Mouse (Mus musculus): ENCODE measurements around the gene Bcas2. TPM values are rescaled to one million over a fixed set of nuclear protein-coding genes. Genes with fewer than 3 reads are reported as not detected.
"Not testable (repeated sequence)": the region's sequence is repeated elsewhere in the genome, so short reads cannot be mapped to it uniquely, and the experiment has no call there.

The Bcas2 gene
- polyA plus RNA-seq, 1 experiment from 2014 or later = 192 TPM

GRCm38 (mm10) chr3:103169771-103170170 lies 1.7 kb upstream of the Bcas2 start:
- Histone ChIP-seq H3K27me3 (ENCODE audit: insufficient read depth, low read length) (no peaks in the 10 kb centered on the region), H3K36me3 (ENCODE audit: insufficient read depth) (peaks cover 17% of the 10 kb centered on the region), H3K9ac (no peak overlapping the region), H3K9me3 (ENCODE audit: low read depth, low read length) (no peaks in the 10 kb centered on the region), H3K4me3 (ENCODE audit: low read depth, low read length) (no peak overlapping the region), H3K27ac (ENCODE audit: low read depth) (no peak overlapping the region), H3K4me2 (no peak overlapping the region), H3K4me1 (ENCODE audit: insufficient read depth) (peaks cover 8% of the 10 kb centered on the region)
- peak; percentile 92 for DNase-seq
- ATAC-seq (ENCODE audit: insufficient read depth) = no peak
- 21% methylated on average over 4 of the region's 4 CpGs for WGBS
- peak; percentile 74 for TF ChIP-seq CTCF (IDR thresholded peaks at IDR 0.05; ENCODE audit: low read depth)

- peak overlapping the region; percentile 91 for H3K9ac ChIP-seq
- peak overlapping the region; percentile 79 for H3K4me2 ChIP-seq
- ATAC-seq (ENCODE audit: insufficient read depth) (no peak), DNase-seq (peak; percentile 40)
- H3K36me3 ChIP-seq (ENCODE audit: insufficient read depth) = peaks cover 44% of the 10 kb centered on the region
- TF ChIP-seq CTCF (IDR thresholded peaks at IDR 0.05; ENCODE audit: low read depth) = no peak
- H3K4me3 ChIP-seq (ENCODE audit: low read depth, low read length) = peak overlapping the region; percentile 91
- WGBS = 21% methylated on average over 5 of the region's 5 CpGs
- H3K4me1 ChIP-seq (ENCODE audit: insufficient read depth) = peaks cover 8% of the 10 kb centered on the region
- no peaks in the 10 kb centered on the region for H3K27me3 ChIP-seq (ENCODE audit: insufficient read depth, low read length)
- no peak overlapping the region for H3K27ac ChIP-seq (ENCODE audit: low read depth)
- H3K9me3 ChIP-seq (ENCODE audit: low read depth, low read length) = no peaks in the 10 kb centered on the region
These were observed 1.2 kb downstream of the Bcas2 start for GRCm38 (mm10) chr3:103172615-103173014.

GRCm38 (mm10) chr3:103176740-103177139 lies 5.3 kb downstream of the Bcas2 start:
- peaks cover 4% of the 10 kb centered on the region; the same call in 1 of the 2 replicates for H3K4me1 ChIP-seq (ENCODE audit: insufficient read depth)
- TF ChIP-seq CTCF (IDR thresholded peaks at IDR 0.05; ENCODE audit: low read depth) = no peak

GRCm38 (mm10) chr3:103179527-103179926 lies 8.1 kb downstream of the Bcas2 start:
- no peaks in the 10 kb centered on the region for H3K27me3 ChIP-seq (ENCODE audit: insufficient read depth, low read length)
- no peak overlapping the region for H3K4me3 ChIP-seq (ENCODE audit: low read depth, low read length)
- H3K36me3 ChIP-seq (ENCODE audit: insufficient read depth) = peaks cover 45% of the 10 kb centered on the region
- no peak for DNase-seq
- H3K27ac ChIP-seq (ENCODE audit: low read depth) = no peak overlapping the region
- H3K9ac ChIP-seq = no peak overlapping the region
- TF ChIP-seq CTCF (IDR thresholded peaks at IDR 0.05; ENCODE audit: low read depth) = no peak
- whole genome bisulfite sequencing = 91% methylated on average over 9 of the region's 9 CpGs
- no peak for ATAC-seq (ENCODE audit: insufficient read depth)
- H3K4me2 ChIP-seq = no peak overlapping the region
- no peaks in the 10 kb centered on the region for H3K9me3 ChIP-seq (ENCODE audit: low read depth, low read length)
- no peaks in the 10 kb centered on the region for H3K4me1 ChIP-seq (ENCODE audit: insufficient read depth)

More at GRCm38 (mm10) chr3:103176740-103177139, 5.3 kb downstream of the Bcas2 start:
- ATAC-seq (ENCODE audit: insufficient read depth) (no peak), DNase-seq (no peak)
- Histone ChIP-seq H3K9ac (no peak overlapping the region), H3K9me3 (ENCODE audit: low read depth, low read length) (no peaks in the 10 kb centered on the region), H3K4me2 (no peak overlapping the region), H3K36me3 (ENCODE audit: insufficient read depth) (peaks cover 60% of the 10 kb centered on the region), H3K4me3 (ENCODE audit: low read depth, low read length) (no peak overlapping the region), H3K27me3 (ENCODE audit: insufficient read depth, low read length) (no peaks in the 10 kb centered on the region), H3K27ac (ENCODE audit: low read depth) (no peak overlapping the region)
- WGBS = 85% methylated on average over 4 of the region's 4 CpGs

- Histone ChIP-seq H3K4me3 (ENCODE audit: low read depth, low read length) (no peak overlapping the region), H3K9me3 (ENCODE audit: low read depth, low read length) (no peaks in the 10 kb centered on the region), H3K9ac (no peak overlapping the region), H3K27ac (ENCODE audit: low read depth) (no peak overlapping the region), H3K36me3 (ENCODE audit: insufficient read depth) (peaks cover 30% of the 10 kb centered on the region), H3K4me1 (ENCODE audit: insufficient read depth) (no peaks in the 10 kb centered on the region), H3K27me3 (ENCODE audit: insufficient read depth, low read length) (no peaks in the 10 kb centered on the region), H3K4me2 (no peak overlapping the region)
- ATAC-seq (ENCODE audit: insufficient read depth) (no peak), DNase-seq (peak; percentile 7)
- WGBS = 34% methylated on average over 4 of the region's 4 CpGs
- peak; percentile 42 for TF ChIP-seq CTCF (IDR thresholded peaks at IDR 0.05; ENCODE audit: low read depth)
These were observed 9.7 kb downstream of the Bcas2 start for GRCm38 (mm10) chr3:103181171-103181570.

GRCm38 (mm10) chr3:103182821-103183220 lies 11.4 kb downstream of the Bcas2 start:
- DNase-seq (no peak), ATAC-seq (ENCODE audit: insufficient read depth) (no peak)
- Histone ChIP-seq H3K4me2 (no peak overlapping the region), H3K4me1 (ENCODE audit: insufficient read depth) (no peaks in the 10 kb centered on the region), H3K9ac (no peak overlapping the region), H3K27ac (ENCODE audit: low read depth) (no peak overlapping the region), H3K4me3 (ENCODE audit: low read depth, low read length) (no peak overlapping the region), H3K27me3 (ENCODE audit: insufficient read depth, low read length) (no peaks in the 10 kb centered on the region), H3K36me3 (ENCODE audit: insufficient read depth) (peaks cover 14% of the 10 kb centered on the region), H3K9me3 (ENCODE audit: low read depth, low read length) (no peaks in the 10 kb centered on the region)
- TF ChIP-seq CTCF (IDR thresholded peaks at IDR 0.05; ENCODE audit: low read depth) = no peak
- 68% methylated on average over 14 of the region's 14 CpGs for WGBS

GRCm38 (mm10) chr3:103184467-103184866 lies 13.0 kb downstream of the Bcas2 start:
- ATAC-seq (ENCODE audit: insufficient read depth); H3K27me3 ChIP-seq (ENCODE audit: insufficient read depth, low read length); DNase-seq; H3K9me3 ChIP-seq (ENCODE audit: low read depth, low read length); H3K36me3 ChIP-seq (ENCODE audit: insufficient read depth); H3K27ac ChIP-seq (ENCODE audit: low read depth); H3K4me1 ChIP-seq (ENCODE audit: insufficient read depth); H3K9ac ChIP-seq; H3K4me2 ChIP-seq; H3K4me3 ChIP-seq (ENCODE audit: low read depth, low read length): not testable (repeated sequence)
- peak; percentile 39 for TF ChIP-seq CTCF (IDR thresholded peaks at IDR 0.05; ENCODE audit: low read depth)

GRCm38 (mm10) chr3:103188451-103188850 lies 17.0 kb downstream of the Bcas2 start:
- H3K36me3 ChIP-seq (ENCODE audit: insufficient read depth) = no peaks in the 10 kb centered on the region
- no peaks in the 10 kb centered on the region for H3K9me3 ChIP-seq (ENCODE audit: low read depth, low read length)
- no peak overlapping the region for H3K4me2 ChIP-seq
- H3K4me1 ChIP-seq (ENCODE audit: insufficient read depth) = no peaks in the 10 kb centered on the region
- WGBS = 60% methylated on average over 5 of the region's 5 CpGs
- no peak overlapping the region for H3K9ac ChIP-seq
- H3K27me3 ChIP-seq (ENCODE audit: insufficient read depth, low read length) = no peaks in the 10 kb centered on the region
- ATAC-seq (ENCODE audit: insufficient read depth) (no peak), DNase-seq (no peak)
- H3K27ac ChIP-seq (ENCODE audit: low read depth) = no peak overlapping the region
- TF ChIP-seq CTCF (IDR thresholded peaks at IDR 0.05; ENCODE audit: low read depth) = no peak
- no peak overlapping the region for H3K4me3 ChIP-seq (ENCODE audit: low read depth, low read length)
